Mouse (Mus musculus) thymus, adult 2 months (tissue): ENCODE measurements around the gene Rnf151. TPM values are rescaled to one million over a fixed set of nuclear protein-coding genes. Genes with fewer than 3 reads are reported as not detected.

Source experiments
- DNase-seq: peaks from one replicate; pipeline ENCODE4 v3.0.0; 2021
- H3K27ac ChIP-seq: fragments of 200-500 bp; 2 replicates; pipeline ENCODE4 v1.5.1; 2012; ENCODE audit warnings: low read length, control low read depth; ENCODE audit not compliant: control insufficient read depth, insufficient read depth
- H3K27me3 ChIP-seq: fragments of 200-500 bp; 2 replicates; pipeline ENCODE4 v1.6.1; 2012; ENCODE audit warnings: mild to moderate bottlenecking, low read length, moderate library complexity, mixed read lengths; ENCODE audit not compliant: control insufficient read depth, insufficient read depth
- H3K36me3 ChIP-seq: fragments of 200-500 bp; 2 replicates; pipeline ENCODE4 v1.6.1; 2012; ENCODE audit warnings: mild to moderate bottlenecking, low read length, moderate library complexity; ENCODE audit not compliant: control insufficient read depth, insufficient read depth
- H3K4me1 ChIP-seq: fragments of 200-500 bp; replicated peaks from 2 replicates; pipeline ENCODE4 v1.6.1; 2012; ENCODE audit warnings: low read length; ENCODE audit not compliant: control insufficient read depth, insufficient read depth
- H3K4me3 ChIP-seq: fragments of 200-500 bp; 2 replicates; pipeline ENCODE4 v1.5.1; 2012; ENCODE audit warnings: mild to moderate bottlenecking, low read length, control low read depth, moderate library complexity; ENCODE audit not compliant: control insufficient read depth, insufficient read depth
- CTCF ChIP-seq: fragments of 200-500 bp; IDR thresholded peaks from 2 replicates; pipeline ENCODE4 v1.5.1; 2012; ENCODE audit warnings: mild to moderate bottlenecking, control low read depth, low read length, moderate library complexity, borderline replicate concordance; ENCODE audit not compliant: control insufficient read depth, poor library complexity, insufficient read depth; ENCODE audit errors: extremely low read depth
- POLR2A ChIP-seq: fragments of 200-500 bp; IDR thresholded peaks from 2 replicates; pipeline ENCODE4 v1.6.1; 2012; ENCODE audit warnings: mild to moderate bottlenecking, low read length, control low read depth, moderate library complexity; ENCODE audit not compliant: control insufficient read depth, poor library complexity, insufficient read depth; ENCODE audit errors: extremely low read depth
- WGBS: fragments of 180-500 bp; shearing (Covaris S2); methylation state at CpG from one replicate; pipeline ENCODE4 v1.1.7; 2018; 5-methylcytosine and 5-hydroxymethylcytosine counted together
- polyA plus RNA-seq: library from polyadenylated mRNA; depleted of rRNA; stranded (reverse); fragments of >200 nt; gene quantifications from 2 replicates; pipeline ENCODE4 v1.2.3, GENCODE M21; 2012

Gene Rnf151
- polyA plus RNA-seq, 1 experiment: 0.96 TPM

DNA sequence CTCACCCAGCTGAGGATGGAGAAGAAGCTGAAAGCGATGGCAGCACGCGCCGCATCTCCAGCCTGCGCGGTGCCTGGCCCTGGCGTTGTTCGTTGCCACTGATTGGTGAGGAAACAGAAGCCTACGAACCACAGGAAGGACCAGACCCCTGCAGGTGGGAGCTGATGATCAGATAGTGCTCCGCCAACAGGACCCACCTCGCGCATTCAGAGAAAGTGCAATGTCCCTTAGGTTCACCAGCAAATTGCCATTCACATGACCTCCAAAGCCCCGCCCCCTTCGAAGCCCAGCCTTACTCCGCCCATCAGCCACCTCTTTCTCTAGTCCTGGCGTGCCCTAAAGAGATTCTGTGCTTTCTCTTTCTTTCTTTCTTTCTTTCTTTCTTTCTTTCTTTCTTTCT, 31.3 kb downstream of the Rnf151 start:
- WGBS: 37% methylated on average over 16 of the region's 16 CpGs
- peaks cover 15% of the 10 kb centered on the region for H3K27me3 ChIP-seq
- H3K36me3 ChIP-seq: no peaks in the 10 kb centered on the region
- H3K27ac ChIP-seq: no peak overlapping the region
- DNase-seq: peak; percentile 34
- H3K4me1 ChIP-seq: peaks cover 22% of the 10 kb centered on the region
- no peak overlapping the region for H3K4me3 ChIP-seq
- no peak for TF ChIP-seq POLR2A

DNA sequence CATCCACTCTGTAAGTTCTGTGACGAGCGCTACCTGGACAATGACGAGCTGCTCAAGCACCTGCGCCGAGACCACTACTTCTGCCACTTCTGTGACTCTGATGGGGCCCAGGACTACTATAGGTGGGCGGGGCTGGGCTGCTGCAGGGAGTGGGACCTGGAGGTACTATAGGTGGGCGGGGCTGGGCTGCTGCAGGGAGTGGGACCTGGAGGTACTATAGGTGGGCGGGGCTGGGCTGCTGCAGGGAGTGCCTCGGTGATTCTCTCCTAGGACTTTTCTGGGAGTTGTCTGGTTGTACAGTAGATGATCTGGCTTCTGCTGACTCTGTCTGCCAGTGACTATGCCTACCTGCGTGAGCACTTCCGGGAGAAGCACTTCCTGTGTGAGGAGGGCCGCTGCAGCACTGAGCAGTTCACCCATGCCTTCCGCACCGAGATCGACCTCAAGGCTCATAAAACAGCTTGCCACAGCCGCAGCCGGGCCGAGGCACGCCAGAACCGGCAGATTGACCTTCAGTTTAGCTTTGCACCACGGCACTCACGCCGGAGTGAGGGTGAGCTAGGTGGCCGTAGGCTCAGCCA, 40.3 kb downstream of the Rnf151 start:
- no peak overlapping the region for H3K4me3 ChIP-seq
- WGBS: 98% methylated on average over 24 of the region's 24 CpGs
- DNase-seq: no peak
- no peaks in the 10 kb centered on the region for H3K4me1 ChIP-seq
- H3K27me3 ChIP-seq: no peaks in the 10 kb centered on the region
- no peak for TF ChIP-seq CTCF
- no peak for TF ChIP-seq POLR2A
- no peak overlapping the region for H3K27ac ChIP-seq
- H3K36me3 ChIP-seq: peaks cover 22% of the 10 kb centered on the region; the same call in 1 of the 2 replicates

DNA sequence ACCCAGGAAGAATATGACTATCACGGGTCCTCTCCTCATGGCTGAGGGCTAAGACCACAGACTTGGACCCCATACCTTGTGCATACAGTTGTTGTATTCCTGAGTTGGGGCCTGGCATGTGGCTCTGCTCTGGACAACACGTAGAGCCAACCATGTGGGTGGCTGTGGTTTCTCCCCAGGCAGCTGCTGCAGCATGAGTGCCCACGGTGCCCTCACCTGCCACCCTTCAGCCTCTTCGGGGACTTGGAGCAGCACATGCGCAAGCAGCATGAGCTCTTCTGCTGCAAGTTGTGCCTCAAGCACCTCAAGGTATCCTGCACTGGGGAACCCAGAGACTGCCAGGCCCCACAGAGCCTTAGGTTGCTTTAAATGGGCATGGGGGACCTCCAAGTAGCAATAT, 41.0 kb downstream of the Rnf151 start:
- H3K27me3 ChIP-seq: no peaks in the 10 kb centered on the region
- H3K27ac ChIP-seq: no peak overlapping the region
- TF ChIP-seq POLR2A: no peak
- no peak for TF ChIP-seq CTCF
- no peak overlapping the region for H3K4me3 ChIP-seq
- no peak for DNase-seq
- H3K36me3 ChIP-seq: peaks cover 22% of the 10 kb centered on the region; the same call in 1 of the 2 replicates
- H3K4me1 ChIP-seq: peaks cover 4% of the 10 kb centered on the region; the same call in 1 of the 2 replicates
- WGBS: 86% methylated on average over 5 of the region's 5 CpGs

DNA sequence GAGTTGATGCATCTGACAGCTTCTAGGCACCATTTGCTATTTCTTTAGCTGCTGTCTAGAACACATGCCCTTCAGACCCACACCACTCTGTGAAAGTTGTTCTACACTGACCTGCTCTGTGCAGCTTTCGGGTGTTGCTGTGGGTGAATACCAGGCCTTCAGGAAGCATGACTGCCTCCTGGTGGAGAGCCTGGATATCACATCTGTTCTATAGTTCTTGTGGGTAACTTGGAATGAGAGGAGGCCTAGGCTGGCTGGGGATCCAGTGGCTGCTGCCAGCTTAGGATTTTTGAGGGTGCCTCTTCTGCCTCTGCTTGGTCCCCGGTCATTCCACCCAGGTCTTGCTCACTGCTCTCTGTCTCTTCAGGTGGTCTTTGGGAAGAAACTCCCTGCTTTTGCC, 41.7 kb downstream of the Rnf151 start:
- Histone ChIP-seq H3K27ac (no peak overlapping the region), H3K4me3 (no peak overlapping the region), H3K27me3 (no peaks in the 10 kb centered on the region), H3K36me3 (peaks cover 22% of the 10 kb centered on the region; the same call in 1 of the 2 replicates), H3K4me1 (peaks cover 10% of the 10 kb centered on the region)
- 74% methylated on average over 2 of the region's 2 CpGs for WGBS
- peak; percentile 74 for DNase-seq
- TF ChIP-seq POLR2A (no peak), CTCF (peak; percentile 61; the same call in 1 of the 2 replicates)

DNA sequence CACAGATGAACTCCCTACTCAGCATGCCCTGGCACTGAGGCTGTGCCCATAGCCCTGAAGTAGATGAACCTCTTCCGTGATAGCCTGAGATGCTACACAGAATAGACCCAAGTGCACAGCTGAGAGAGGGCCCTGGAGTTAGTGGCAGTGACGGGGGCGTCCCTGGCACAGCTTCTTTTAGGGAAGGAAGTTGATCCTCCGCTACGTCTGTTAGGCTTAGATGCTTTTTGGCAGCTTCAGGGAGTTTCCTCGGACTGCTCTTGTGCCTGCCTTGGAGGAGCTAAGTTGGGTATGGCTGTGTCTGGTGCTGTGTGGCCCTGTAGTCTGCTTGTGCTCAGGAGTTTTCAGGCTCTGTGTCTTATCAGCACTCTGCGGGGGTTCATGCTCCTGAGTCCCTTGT, 43.6 kb downstream of the Rnf151 start:
- 77% methylated on average over 7 of the region's 7 CpGs for WGBS
- no peak for TF ChIP-seq POLR2A
- TF ChIP-seq CTCF: no peak
- H3K27me3 ChIP-seq: no peaks in the 10 kb centered on the region

DNA sequence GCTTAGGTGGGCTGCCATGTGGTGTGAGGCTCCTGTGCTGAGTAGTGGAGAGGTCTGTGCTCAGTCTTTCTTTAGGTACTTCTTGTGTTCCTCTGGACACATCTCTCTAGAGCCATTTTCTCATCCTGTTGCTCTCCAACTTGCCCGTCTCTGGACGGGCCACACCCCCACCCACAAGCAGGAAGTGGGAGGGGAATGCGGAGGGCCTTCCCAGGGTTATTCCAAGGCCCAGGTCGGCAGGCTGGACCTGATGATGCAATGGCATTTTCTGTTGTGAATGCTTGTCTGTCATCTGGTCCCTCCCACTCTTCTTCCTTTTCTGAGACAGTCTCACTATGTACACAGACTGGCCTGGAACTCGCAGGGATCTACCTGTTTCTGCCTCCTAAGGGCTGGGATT, 45.7 kb downstream of the Rnf151 start:
- 47% methylated on average over 5 of the region's 5 CpGs for WGBS

More for the DNA sequence above, 43.6 kb downstream of the Rnf151 start:
- DNase-seq: no peak
- Histone ChIP-seq H3K36me3 (peaks cover 17% of the 10 kb centered on the region; the same call in 1 of the 2 replicates), H3K4me3 (no peak overlapping the region), H3K4me1 (peaks cover 18% of the 10 kb centered on the region), H3K27ac (no peak overlapping the region)

DNA sequence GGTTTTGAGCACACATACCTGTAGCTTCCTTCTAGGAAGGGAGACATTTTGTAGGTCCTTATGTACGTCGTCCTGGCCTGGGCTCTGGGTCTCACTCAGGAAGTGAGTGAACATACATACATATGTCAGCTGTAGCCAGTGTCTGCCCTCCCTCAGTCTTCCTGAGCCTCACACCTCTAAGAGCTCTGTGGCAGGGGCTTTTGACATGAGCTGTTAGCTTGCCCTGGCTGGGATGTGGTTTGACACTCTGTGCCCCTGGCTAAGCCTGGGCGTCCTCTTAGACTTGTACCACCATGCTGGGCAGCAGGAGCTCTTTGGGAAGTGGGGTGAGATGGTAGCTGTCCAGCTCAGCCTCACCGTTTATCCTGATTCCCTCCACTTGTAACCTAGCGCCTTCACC, 46.5 kb downstream of the Rnf151 start:
- no peak overlapping the region for H3K4me3 ChIP-seq
- H3K27me3 ChIP-seq: no peaks in the 10 kb centered on the region
- H3K36me3 ChIP-seq: no peaks in the 10 kb centered on the region
- 73% methylated on average over 5 of the region's 5 CpGs for WGBS
- H3K4me1 ChIP-seq: peaks cover 20% of the 10 kb centered on the region
- DNase-seq: no peak
- H3K27ac ChIP-seq: no peak overlapping the region
- TF ChIP-seq CTCF (peak; percentile 17; the same call in 1 of the 2 replicates), POLR2A (no peak)

More for the DNA sequence above, 45.7 kb downstream of the Rnf151 start:
- no peak for TF ChIP-seq POLR2A
- TF ChIP-seq CTCF: no peak
- no peaks in the 10 kb centered on the region for H3K27me3 ChIP-seq
- DNase-seq: no peak
- peaks cover 4% of the 10 kb centered on the region; the same call in 1 of the 2 replicates for H3K36me3 ChIP-seq
- no peak overlapping the region for H3K27ac ChIP-seq
- no peak overlapping the region for H3K4me3 ChIP-seq
- H3K4me1 ChIP-seq: peaks cover 20% of the 10 kb centered on the region
